Mouse (Mus musculus): ENCODE measurements at regions not wholly inside any gene's neighbourhood (a gene's known extent, or its start where the extent isn't known, plus 50 kb on each side); places are given as distances from the start of the nearest gene placed in this dataset.
A peak's percentile ranks its signal among the peaks of the same experiment; 100 is the strongest.

GRCm38 (mm10) chr4:95279200-95279599, 227.2 kb upstream of the Jun start:
- Histone ChIP-seq H3K27ac (replicated peaks; ENCODE audit: low read depth, low read length) (peak overlapping the region; percentile 56), H3K9me3 (ENCODE audit: control insufficient read depth, low read length) (no peaks in the 10 kb centered on the region), H3K4me2 (ENCODE audit: low read depth, low read length) (peak overlapping the region; percentile 17; the same call in 1 of the 2 replicates), H3K36me3 (ENCODE audit: control insufficient read depth, insufficient read depth, low read length) (no peaks in the 10 kb centered on the region), H3K27me3 (replicated peaks; ENCODE audit: control insufficient read depth, insufficient read depth, low read length) (no peaks in the 10 kb centered on the region), H3K4me3 (ENCODE audit: low read depth, low read length) (no peak overlapping the region), H3K9ac (ENCODE audit: low read depth, low read length) (no peak overlapping the region), H3K4me1 (ENCODE audit: control insufficient read depth, insufficient read depth, low read length) (0 out of 2 replicates have a peak, but pooled peaks cover 8% of the 10 kb centered on the region)
- 55% methylated on average over 2 of the region's 2 CpGs for WGBS
- ATAC-seq (ENCODE audit: low read depth): no peak
- peak; percentile 14 for DNase-seq (ENCODE audit: low spot score)

- DNase-seq (ENCODE audit: low spot score): peak; percentile 22
Measured at GRCm38 (mm10) chr4:95282083-95282482, 230.1 kb upstream of the Jun start.

GRCm38 (mm10) chr4:95283789-95284188, 231.8 kb upstream of the Jun start:
- no peaks in the 10 kb centered on the region for H3K4me1 ChIP-seq (ENCODE audit: control insufficient read depth, insufficient read depth, low read length)
- H3K9ac ChIP-seq (ENCODE audit: low read depth, low read length): no peak overlapping the region
- H3K27ac ChIP-seq (replicated peaks; ENCODE audit: low read depth, low read length): no peak overlapping the region
- H3K4me2 ChIP-seq (ENCODE audit: low read depth, low read length): no peak overlapping the region
- no peak for ATAC-seq (ENCODE audit: low read depth)
- DNase-seq (ENCODE audit: low spot score): no peak
- no peak overlapping the region for H3K4me3 ChIP-seq (ENCODE audit: low read depth, low read length)
- H3K36me3 ChIP-seq (ENCODE audit: control insufficient read depth, insufficient read depth, low read length): no peaks in the 10 kb centered on the region
- H3K27me3 ChIP-seq (replicated peaks; ENCODE audit: control insufficient read depth, insufficient read depth, low read length): no peaks in the 10 kb centered on the region
- 69% methylated on average over 2 of the region's 2 CpGs for WGBS
- H3K9me3 ChIP-seq (ENCODE audit: control insufficient read depth, low read length): no peaks in the 10 kb centered on the region

More at GRCm38 (mm10) chr4:95282083-95282482, 230.1 kb upstream of the Jun start:
- Histone ChIP-seq H3K9me3 (ENCODE audit: control insufficient read depth, low read length) (no peaks in the 10 kb centered on the region), H3K4me3 (ENCODE audit: low read depth, low read length) (no peak overlapping the region), H3K27ac (replicated peaks; ENCODE audit: low read depth, low read length) (no peak overlapping the region), H3K9ac (ENCODE audit: low read depth, low read length) (no peak overlapping the region), H3K36me3 (ENCODE audit: control insufficient read depth, insufficient read depth, low read length) (no peaks in the 10 kb centered on the region), H3K4me1 (ENCODE audit: control insufficient read depth, insufficient read depth, low read length) (0 out of 2 replicates have a peak, but pooled peaks cover 8% of the 10 kb centered on the region), H3K27me3 (replicated peaks; ENCODE audit: control insufficient read depth, insufficient read depth, low read length) (no peaks in the 10 kb centered on the region), H3K4me2 (ENCODE audit: low read depth, low read length) (no peak overlapping the region)
- peak; percentile 72; the same call in 1 of the 2 replicates for ATAC-seq (ENCODE audit: low read depth)
- 19% methylated on average over 3 of the region's 3 CpGs for WGBS

GRCm38 (mm10) chr4:95284192-95284591, 232.2 kb upstream of the Jun start:
- Histone ChIP-seq H3K9ac (ENCODE audit: low read depth, low read length) (no peak overlapping the region), H3K4me1 (ENCODE audit: control insufficient read depth, insufficient read depth, low read length) (no peaks in the 10 kb centered on the region), H3K4me2 (ENCODE audit: low read depth, low read length) (no peak overlapping the region), H3K27me3 (replicated peaks; ENCODE audit: control insufficient read depth, insufficient read depth, low read length) (no peaks in the 10 kb centered on the region), H3K9me3 (ENCODE audit: control insufficient read depth, low read length) (no peaks in the 10 kb centered on the region), H3K27ac (replicated peaks; ENCODE audit: low read depth, low read length) (no peak overlapping the region), H3K4me3 (ENCODE audit: low read depth, low read length) (no peak overlapping the region), H3K36me3 (ENCODE audit: control insufficient read depth, insufficient read depth, low read length) (no peaks in the 10 kb centered on the region)
- ATAC-seq (ENCODE audit: low read depth) (no peak), DNase-seq (ENCODE audit: low spot score) (no peak)
- WGBS: 94% methylated on average over 2 of the region's 2 CpGs

- ATAC-seq (ENCODE audit: low read depth) (no peak), DNase-seq (ENCODE audit: low spot score) (no peak)
- Histone ChIP-seq H3K4me1 (ENCODE audit: control insufficient read depth, insufficient read depth, low read length) (no peaks in the 10 kb centered on the region), H3K4me3 (ENCODE audit: low read depth, low read length) (no peak overlapping the region), H3K9ac (ENCODE audit: low read depth, low read length) (no peak overlapping the region), H3K4me2 (ENCODE audit: low read depth, low read length) (no peak overlapping the region), H3K36me3 (ENCODE audit: control insufficient read depth, insufficient read depth, low read length) (no peaks in the 10 kb centered on the region), H3K27ac (replicated peaks; ENCODE audit: low read depth, low read length) (no peak overlapping the region), H3K9me3 (ENCODE audit: control insufficient read depth, low read length) (no peaks in the 10 kb centered on the region), H3K27me3 (replicated peaks; ENCODE audit: control insufficient read depth, insufficient read depth, low read length) (no peaks in the 10 kb centered on the region)
- 80% methylated on average over 1 of the region's 1 CpGs for WGBS
Measured at GRCm38 (mm10) chr4:95284696-95285095, 232.7 kb upstream of the Jun start.

DNA sequence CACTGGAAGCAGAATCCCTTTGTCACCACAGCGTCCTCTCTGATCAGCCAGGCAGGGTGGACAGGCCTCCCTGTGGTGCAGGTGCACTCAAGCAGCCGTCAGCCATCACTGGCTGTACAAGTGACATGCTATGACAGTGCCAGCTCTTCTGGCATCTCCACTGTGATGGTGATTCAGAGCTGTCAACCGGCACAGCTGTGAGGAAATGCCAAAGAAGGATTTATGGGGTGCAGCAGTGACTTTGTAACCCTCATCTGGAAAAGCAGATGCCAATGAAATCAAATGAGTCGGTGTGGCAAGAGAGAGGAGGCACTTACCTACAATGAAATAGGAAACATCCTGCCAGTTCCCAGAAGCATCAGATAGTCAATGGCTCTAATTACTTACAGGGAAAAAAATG, 238.3 kb upstream of the Jun start:
- no peaks in the 10 kb centered on the region for H3K36me3 ChIP-seq (ENCODE audit: control insufficient read depth, insufficient read depth, low read length)
- no peak for ATAC-seq (ENCODE audit: low read depth)
- no peaks in the 10 kb centered on the region for H3K27me3 ChIP-seq (replicated peaks; ENCODE audit: control insufficient read depth, insufficient read depth, low read length)
- no peaks in the 10 kb centered on the region for H3K9me3 ChIP-seq (ENCODE audit: control insufficient read depth, low read length)
- H3K27ac ChIP-seq (replicated peaks; ENCODE audit: low read depth, low read length): no peak overlapping the region
- 59% methylated on average over 4 of the region's 4 CpGs for WGBS
- no peak overlapping the region for H3K4me2 ChIP-seq (ENCODE audit: low read depth, low read length)
- no peak overlapping the region for H3K9ac ChIP-seq (ENCODE audit: low read depth, low read length)
- H3K4me1 ChIP-seq (ENCODE audit: control insufficient read depth, insufficient read depth, low read length): no peaks in the 10 kb centered on the region
- H3K4me3 ChIP-seq (ENCODE audit: low read depth, low read length): no peak overlapping the region
- DNase-seq (ENCODE audit: low spot score): no peak

GRCm38 (mm10) chr4:95294110-95294509, 242.1 kb upstream of the Jun start:
- no peak for ATAC-seq (ENCODE audit: low read depth)
- no peak overlapping the region for H3K4me2 ChIP-seq (ENCODE audit: low read depth, low read length)

GRCm38 (mm10) chr4:95301907-95302306, 249.9 kb upstream of the Jun start:
- Histone ChIP-seq H3K36me3 (ENCODE audit: control insufficient read depth, insufficient read depth, low read length) (no peaks in the 10 kb centered on the region), H3K4me3 (ENCODE audit: low read depth, low read length) (no peak overlapping the region), H3K4me1 (ENCODE audit: control insufficient read depth, insufficient read depth, low read length) (peaks cover 7% of the 10 kb centered on the region; the same call in 1 of the 2 replicates), H3K9me3 (ENCODE audit: control insufficient read depth, low read length) (no peaks in the 10 kb centered on the region), H3K27ac (replicated peaks; ENCODE audit: low read depth, low read length) (no peak overlapping the region), H3K9ac (ENCODE audit: low read depth, low read length) (no peak overlapping the region), H3K27me3 (replicated peaks; ENCODE audit: control insufficient read depth, insufficient read depth, low read length) (no peaks in the 10 kb centered on the region), H3K4me2 (ENCODE audit: low read depth, low read length) (no peak overlapping the region)
- 98% methylated on average over 2 of the region's 2 CpGs for WGBS
- ATAC-seq (ENCODE audit: low read depth) (no peak), DNase-seq (ENCODE audit: low spot score) (no peak)

More at GRCm38 (mm10) chr4:95294110-95294509, 242.1 kb upstream of the Jun start:
- no peaks in the 10 kb centered on the region for H3K27me3 ChIP-seq (replicated peaks; ENCODE audit: control insufficient read depth, insufficient read depth, low read length)
- no peaks in the 10 kb centered on the region for H3K9me3 ChIP-seq (ENCODE audit: control insufficient read depth, low read length)
- H3K27ac ChIP-seq (replicated peaks; ENCODE audit: low read depth, low read length): no peak overlapping the region
- H3K9ac ChIP-seq (ENCODE audit: low read depth, low read length): no peak overlapping the region
- H3K4me1 ChIP-seq (ENCODE audit: control insufficient read depth, insufficient read depth, low read length): no peaks in the 10 kb centered on the region
- no peak overlapping the region for H3K4me3 ChIP-seq (ENCODE audit: low read depth, low read length)
- DNase-seq (ENCODE audit: low spot score): no peak
- 51% methylated on average over 4 of the region's 4 CpGs for WGBS
- no peaks in the 10 kb centered on the region for H3K36me3 ChIP-seq (ENCODE audit: control insufficient read depth, insufficient read depth, low read length)

- Histone ChIP-seq H3K9me3 (ENCODE audit: control insufficient read depth, low read length) (no peaks in the 10 kb centered on the region), H3K4me1 (ENCODE audit: control insufficient read depth, insufficient read depth, low read length) (peaks cover 7% of the 10 kb centered on the region; the same call in 1 of the 2 replicates), H3K4me3 (ENCODE audit: low read depth, low read length) (no peak overlapping the region), H3K9ac (ENCODE audit: low read depth, low read length) (0 out of 2 replicates have a peak overlapping the region, but pooled peaks have one; percentile 37), H3K4me2 (ENCODE audit: low read depth, low read length) (peak overlapping the region; percentile 5; the same call in 1 of the 2 replicates), H3K27ac (replicated peaks; ENCODE audit: low read depth, low read length) (no peak overlapping the region), H3K36me3 (ENCODE audit: control insufficient read depth, insufficient read depth, low read length) (no peaks in the 10 kb centered on the region), H3K27me3 (replicated peaks; ENCODE audit: control insufficient read depth, insufficient read depth, low read length) (no peaks in the 10 kb centered on the region)
- no peak for ATAC-seq (ENCODE audit: low read depth)
- no peak for DNase-seq (ENCODE audit: low spot score)
- 27% methylated on average over 2 of the region's 2 CpGs for WGBS
Measured at GRCm38 (mm10) chr4:95303337-95303736, 251.3 kb upstream of the Jun start.

All from embryonic facial prominence, embryonic 14.5 days (tissue).